Mouse (Mus musculus): ENCODE measurements around the gene Myocd.

Myocd gene

GRCm38 (mm10) chr11:65269851-65270473 lies at the start of gene Myocd:
Myocd (minus strand) TSS chr11:65269989.
- DNase-seq: no peak

- DNase-seq: no peak
Observed at GRCm38 (mm10) chr11:65303824-65304223, 34.0 kb upstream of the Myocd start.

GRCm38 (mm10) chr11:65294128-65294833 lies 24.5 kb upstream of the Myocd start:
- DNase-seq: no peak

- DNase-seq: no peak
Observed at GRCm38 (mm10) chr11:65292994-65293393, 23.2 kb upstream of the Myocd start.

- no peak for DNase-seq
Observed at GRCm38 (mm10) chr11:65287706-65288105, 17.9 kb upstream of the Myocd start.

- DNase-seq: no peak
Observed at GRCm38 (mm10) chr11:65286211-65286610, 16.4 kb upstream of the Myocd start.

- no peak for DNase-seq
Observed at GRCm38 (mm10) chr11:65275441-65275840, 5.7 kb upstream of the Myocd start.

- no peak for DNase-seq
Observed at GRCm38 (mm10) chr11:65271000-65271399, 1.2 kb upstream of the Myocd start.

GRCm38 (mm10) chr11:65268310-65268709 lies 1.5 kb downstream of the Myocd start:
- DNase-seq: no peak

GRCm38 (mm10) chr11:65263466-65263865 lies 6.3 kb downstream of the Myocd start:
- no peak for DNase-seq

- no peak for DNase-seq
Observed at GRCm38 (mm10) chr11:65258997-65259396, 10.8 kb downstream of the Myocd start.

GRCm38 (mm10) chr11:65256143-65256542 lies 13.6 kb downstream of the Myocd start:
- no peak for DNase-seq

GRCm38 (mm10) chr11:65255564-65255963 lies 14.2 kb downstream of the Myocd start:
- no peak for DNase-seq

GRCm38 (mm10) chr11:65250366-65250765 lies 19.4 kb downstream of the Myocd start:
- no peak for DNase-seq

GRCm38 (mm10) chr11:65246301-65247054 lies 23.3 kb downstream of the Myocd start:
- no peak for DNase-seq

GRCm38 (mm10) chr11:65243593-65243992 lies 26.2 kb downstream of the Myocd start:
- DNase-seq: no peak

- no peak for DNase-seq
Observed at GRCm38 (mm10) chr11:65240521-65240920, 29.3 kb downstream of the Myocd start.

GRCm38 (mm10) chr11:65237896-65238295 lies 31.9 kb downstream of the Myocd start:
- DNase-seq: no peak

GRCm38 (mm10) chr11:65236907-65237306 lies 32.9 kb downstream of the Myocd start:
- no peak for DNase-seq

GRCm38 (mm10) chr11:65235374-65235773 lies 34.4 kb downstream of the Myocd start:
- no peak for DNase-seq

- DNase-seq: no peak
Observed at GRCm38 (mm10) chr11:65231771-65232170, 38.0 kb downstream of the Myocd start.

- no peak for DNase-seq
Observed at GRCm38 (mm10) chr11:65226766-65227165, 43.0 kb downstream of the Myocd start.

- no peak for DNase-seq
Observed at GRCm38 (mm10) chr11:65214954-65215629, 54.7 kb downstream of the Myocd start.
